Mouse (Mus musculus) E14TG2a.4 (cell line): ENCODE results near the gene C1ql1.

Experiments
- H3K27me3 ChIP-seq: 2 replicates; pipeline ENCODE4 v1.6.1; 2014; ENCODE audit warnings: low read length, control low read depth; ENCODE audit not compliant: insufficient read depth
- H3K36me3 ChIP-seq: 2 replicates; pipeline ENCODE4 v1.6.1; 2014; ENCODE audit warnings: low read length, control low read depth; ENCODE audit not compliant: insufficient read depth
- H3K4me1 ChIP-seq: replicated peaks from 2 replicates; pipeline ENCODE4 v1.6.1; 2014; ENCODE audit warnings: low read depth, low read length, control low read depth
- H3K4me3 ChIP-seq: replicated peaks from 2 replicates; pipeline ENCODE4 v1.5.1; 2014; ENCODE audit warnings: mild to moderate bottlenecking, low read length
- H3K9me3 ChIP-seq: 2 replicates; pipeline ENCODE4 v1.6.1; 2014; ENCODE audit warnings: low read length, control low read depth
- CTCF ChIP-seq: conservative IDR thresholded peaks from 2 replicates; pipeline ENCODE4 v1.5.1; 2014; ENCODE audit warnings: low read length
- NANOG ChIP-seq: IDR thresholded peaks from 2 replicates; pipeline ENCODE4 v1.6.1; 2014; ENCODE audit warnings: borderline replicate concordance, low read length, mixed read lengths
- POU5F1 ChIP-seq: IDR thresholded peaks from 2 replicates; pipeline ENCODE4 v1.6.1; 2014; ENCODE audit warnings: low read length, borderline replicate concordance

C1ql1 gene

GRCm38 (mm10) chr11:102946265-102946991, at the start of gene C1ql1:
Gene C1ql1 (minus strand): TSS chr11:102946688.
- H3K4me3 ChIP-seq: peak within 1 kb of the TSS; percentile 80
- H3K36me3 ChIP-seq: peaks cover 6% of the 10 kb centered on the region; the same call in 1 of the 2 replicates
- peaks cover 43% of the 10 kb centered on the region for H3K4me1 ChIP-seq
- H3K9me3 ChIP-seq: no peaks in the 10 kb centered on the region
- no peak for TF ChIP-seq NANOG
- TF ChIP-seq POU5F1: no peak
- no peak for TF ChIP-seq CTCF
- H3K27me3 ChIP-seq: peaks cover 91% of the 10 kb centered on the region

- TF ChIP-seq CTCF (no peak), NANOG (no peak), POU5F1 (no peak)
- Histone ChIP-seq H3K4me3 (peak overlapping the region; percentile 17; the same call in 1 of the 2 replicates), H3K36me3 (peaks cover 64% of the 10 kb centered on the region), H3K27me3 (peaks cover 25% of the 10 kb centered on the region), H3K4me1 (peaks cover 73% of the 10 kb centered on the region), H3K9me3 (no peaks in the 10 kb centered on the region)
Measured at GRCm38 (mm10) chr11:102994952-102995351, 48.5 kb upstream of the C1ql1 start.

DNA sequence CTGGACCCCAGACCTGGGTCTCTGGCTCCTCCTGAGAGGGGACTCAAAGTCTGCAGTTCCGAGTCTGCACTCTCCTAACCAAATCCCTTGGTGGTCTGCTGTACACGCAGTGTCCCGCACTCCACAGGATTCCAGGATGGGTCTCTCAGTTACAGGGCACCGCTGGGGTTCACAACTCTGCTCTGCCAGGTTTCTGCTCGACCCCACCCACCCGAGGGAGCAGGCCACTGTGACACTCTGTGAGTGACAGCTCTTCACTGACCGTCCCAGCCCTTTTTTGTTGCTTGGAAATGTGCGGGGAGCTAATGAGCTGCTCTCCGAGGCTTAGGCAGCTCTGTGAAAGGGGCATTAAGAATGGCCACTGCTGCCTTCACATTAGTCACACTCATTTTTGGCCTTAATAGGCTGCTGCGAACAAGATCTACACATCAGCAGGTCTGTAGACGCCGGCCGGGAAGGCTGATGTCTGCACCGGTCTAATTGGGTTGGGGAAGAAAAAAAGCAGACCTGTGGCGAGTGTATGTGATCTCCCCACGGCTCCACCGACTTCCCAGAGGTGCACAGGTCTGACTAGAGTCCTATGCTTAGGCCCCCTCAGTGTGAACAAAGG, 47.0 kb upstream of the C1ql1 start:
- no peak for TF ChIP-seq CTCF
- no peak for TF ChIP-seq POU5F1
- no peak for TF ChIP-seq NANOG
- H3K4me3 ChIP-seq: no peak overlapping the region
- H3K9me3 ChIP-seq: no peaks in the 10 kb centered on the region
- H3K4me1 ChIP-seq: peaks cover 71% of the 10 kb centered on the region
- H3K36me3 ChIP-seq: peaks cover 50% of the 10 kb centered on the region
- H3K27me3 ChIP-seq: peaks cover 39% of the 10 kb centered on the region

GRCm38 (mm10) chr11:102992940-102993339, 46.5 kb upstream of the C1ql1 start:
- Histone ChIP-seq H3K36me3 (peaks cover 44% of the 10 kb centered on the region), H3K9me3 (no peaks in the 10 kb centered on the region), H3K27me3 (peaks cover 45% of the 10 kb centered on the region), H3K4me1 (peaks cover 67% of the 10 kb centered on the region), H3K4me3 (no peak overlapping the region)
- peak; percentile 74 for TF ChIP-seq CTCF
- TF ChIP-seq POU5F1: no peak
- no peak for TF ChIP-seq NANOG

GRCm38 (mm10) chr11:102991681-102992080, 45.2 kb upstream of the C1ql1 start:
- H3K36me3 ChIP-seq: peaks cover 32% of the 10 kb centered on the region
- TF ChIP-seq POU5F1: no peak
- TF ChIP-seq NANOG: no peak
- TF ChIP-seq CTCF: no peak
- H3K27me3 ChIP-seq: peaks cover 51% of the 10 kb centered on the region
- no peaks in the 10 kb centered on the region for H3K9me3 ChIP-seq
- H3K4me3 ChIP-seq: peak overlapping the region; percentile 58
- peaks cover 63% of the 10 kb centered on the region for H3K4me1 ChIP-seq

DNA sequence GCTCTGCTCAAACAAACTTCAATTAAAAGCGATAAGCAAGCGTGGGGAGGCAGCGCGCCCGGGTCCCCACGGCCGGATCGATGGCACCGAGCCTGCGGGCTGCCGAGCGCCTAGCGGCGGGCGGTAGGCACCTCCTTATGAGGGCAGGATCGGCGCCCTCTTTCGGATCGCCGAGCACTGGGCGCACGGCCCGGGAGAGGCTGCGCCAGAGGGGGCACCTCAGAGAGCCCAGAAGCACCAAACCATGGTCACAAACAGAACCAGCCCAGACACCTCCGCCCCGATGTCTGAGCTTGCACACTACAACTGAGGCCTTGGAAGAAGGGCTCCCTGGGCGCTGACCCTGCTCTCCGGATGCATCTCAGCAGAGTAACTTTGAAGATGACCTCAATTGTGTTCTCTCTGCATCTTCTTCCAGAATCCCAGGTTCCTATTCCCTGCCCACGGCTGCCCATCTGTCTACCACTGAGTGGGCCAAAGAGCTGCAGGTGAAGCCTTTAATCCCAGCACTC, 43.7 kb upstream of the C1ql1 start:
- H3K9me3 ChIP-seq: no peaks in the 10 kb centered on the region
- peaks cover 17% of the 10 kb centered on the region for H3K36me3 ChIP-seq
- H3K27me3 ChIP-seq: peaks cover 53% of the 10 kb centered on the region
- H3K4me1 ChIP-seq: peaks cover 55% of the 10 kb centered on the region
- peak overlapping the region; percentile 77 for H3K4me3 ChIP-seq
- no peak for TF ChIP-seq CTCF
- no peak for TF ChIP-seq NANOG
- no peak for TF ChIP-seq POU5F1

GRCm38 (mm10) chr11:102989641-102990151, 43.2 kb upstream of the C1ql1 start:
- no peak for TF ChIP-seq POU5F1
- no peak for TF ChIP-seq NANOG
- no peak for TF ChIP-seq CTCF
- Histone ChIP-seq H3K27me3 (peaks cover 53% of the 10 kb centered on the region), H3K9me3 (no peaks in the 10 kb centered on the region), H3K4me3 (peak overlapping the region; percentile 77), H3K4me1 (peaks cover 50% of the 10 kb centered on the region), H3K36me3 (peaks cover 12% of the 10 kb centered on the region)

- no peaks in the 10 kb centered on the region for H3K36me3 ChIP-seq
- peaks cover 14% of the 10 kb centered on the region for H3K4me1 ChIP-seq
- peaks cover 30% of the 10 kb centered on the region for H3K27me3 ChIP-seq
- no peak overlapping the region for H3K4me3 ChIP-seq
- no peaks in the 10 kb centered on the region for H3K9me3 ChIP-seq
- TF ChIP-seq POU5F1 (no peak), CTCF (no peak), NANOG (no peak)
Measured at GRCm38 (mm10) chr11:102985160-102985559, 38.7 kb upstream of the C1ql1 start.
